9 mouse cellular contexts compared by ENCODE assay signal in the genomic region with DNA sequence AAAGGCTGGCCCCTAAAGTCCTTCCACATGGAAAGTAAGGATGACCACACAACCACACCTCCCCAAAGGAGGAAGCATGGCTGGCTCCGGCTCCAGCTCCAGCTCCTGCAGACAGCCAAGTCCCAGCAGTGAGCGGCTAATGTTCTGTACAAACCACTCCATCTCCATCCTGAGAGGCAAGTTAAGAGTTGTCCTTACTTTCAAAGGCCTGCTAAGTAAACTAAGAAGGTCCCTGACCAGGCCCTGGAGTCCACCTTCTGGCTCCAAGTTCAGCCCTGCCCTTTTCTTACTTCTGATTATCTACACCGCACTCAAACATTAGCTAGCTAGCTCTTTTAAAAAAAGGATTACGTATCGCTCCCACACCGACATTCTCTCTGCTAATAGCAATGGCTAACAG. TPM values are rescaled to one million over a fixed set of nuclear protein-coding genes. Genes with fewer than 3 reads are reported as not detected.
DNase-seq lines count a peak whose midpoint lies in the region; ATAC-seq and TF ChIP-seq lines count a peak whose summit lies in the region.
"Had no signal": no experiment of that assay in that cellular context is flagged by ENCODE, and none has a peak within 500 bp of the region (broad histone marks: within the 10 kb centered on the region; RNA-seq: fewer than 3 reads in every experiment).

No protein-coding gene starts in this region.

- DNase-seq in heart, postnatal 0 days (ENCODE audit: low spot score) = no peak
- DNase-seq in heart, postnatal 36 days = no peak
- no peak for DNase-seq in right cerebral cortex, postnatal 36 days (ENCODE audit: low spot score in 2 of 2)
- DNase-seq in natural killer cell, adult 2 months (ENCODE audit: low spot score in 2 of 2) = no peak
- no peak for DNase-seq in left cerebral cortex, postnatal 14 days (ENCODE audit: low spot score in 2 of 2)
- DNase-seq: left cerebral cortex, postnatal 4 days had no signal

- no peaks in the 10 kb centered on the region for H3K36me3 ChIP-seq in heart, postnatal 0 days (replicated peaks; ENCODE audit: control insufficient read depth, insufficient read depth, low read length)
- H3K36me3 ChIP-seq in embryonic facial prominence, embryonic 13.5 days = no peaks in the 10 kb centered on the region
- no peaks in the 10 kb centered on the region for H3K36me3 ChIP-seq in limb, embryonic 12.5 days
- no peaks in the 10 kb centered on the region for H3K36me3 ChIP-seq in midbrain, embryonic 15.5 days (replicated peaks)

- H3K9me3 ChIP-seq in heart, postnatal 0 days (replicated peaks; ENCODE audit: control insufficient read depth, low read length) = no peaks in the 10 kb centered on the region
- peaks cover 7% of the 10 kb centered on the region; the same call in 1 of the 2 replicates for H3K9me3 ChIP-seq in embryonic facial prominence, embryonic 13.5 days
- peaks cover 4% of the 10 kb centered on the region; the same call in 1 of the 2 replicates for H3K9me3 ChIP-seq in limb, embryonic 12.5 days
- H3K9me3 ChIP-seq in midbrain, embryonic 15.5 days = no peaks in the 10 kb centered on the region

- H3K27ac ChIP-seq in heart, postnatal 0 days (ENCODE audit: low read depth) = no peak overlapping the region
- no peak overlapping the region for H3K27ac ChIP-seq in embryonic facial prominence, embryonic 13.5 days
- H3K27ac ChIP-seq in limb, embryonic 12.5 days = peak overlapping the region; percentile 31; the same call in 1 of the 2 replicates
- H3K27ac ChIP-seq in midbrain, embryonic 15.5 days = no peak overlapping the region

- H3K27me3 ChIP-seq in heart, postnatal 0 days (ENCODE audit: control insufficient read depth, insufficient read depth, low read length) = no peaks in the 10 kb centered on the region
- H3K27me3 ChIP-seq in embryonic facial prominence, embryonic 13.5 days = no peaks in the 10 kb centered on the region
- no peaks in the 10 kb centered on the region for H3K27me3 ChIP-seq in limb, embryonic 12.5 days
- no peaks in the 10 kb centered on the region for H3K27me3 ChIP-seq in midbrain, embryonic 15.5 days (replicated peaks)

- peaks cover 19% of the 10 kb centered on the region for H3K4me1 ChIP-seq in heart, postnatal 0 days (ENCODE audit: control insufficient read depth, insufficient read depth)
- H3K4me1 ChIP-seq in embryonic facial prominence, embryonic 13.5 days = peaks cover 17% of the 10 kb centered on the region
- H3K4me1 ChIP-seq in limb, embryonic 12.5 days (replicated peaks) = peaks cover 23% of the 10 kb centered on the region
- peaks cover 20% of the 10 kb centered on the region for H3K4me1 ChIP-seq in midbrain, embryonic 15.5 days

- intact Hi-C loops in heart, postnatal 36 days (cut with DNase I) = loop anchor here (2.0 kb wide), 1 partner anchor 49 kb away; no protein-coding TSS in a partner anchor
- intact Hi-C loops in left cerebral cortex, postnatal 14 days (cut with DNase I) = loop anchor here (5.0 kb wide), 1 partner anchor 41 kb away; no protein-coding TSS in a partner anchor

- no peak overlapping the region for H3K9ac ChIP-seq in heart, postnatal 0 days (replicated peaks; ENCODE audit: low read depth, low read length)
- peak overlapping the region; percentile 92; the same call in 1 of the 2 replicates for H3K9ac ChIP-seq in embryonic facial prominence, embryonic 13.5 days
- H3K9ac ChIP-seq in limb, embryonic 12.5 days (replicated peaks) = 0 out of 2 replicates have a peak overlapping the region, but pooled peaks have one; percentile 3
- no peak overlapping the region for H3K9ac ChIP-seq in midbrain, embryonic 15.5 days

- peak overlapping the region; percentile 100; the same call in 1 of the 2 replicates for H3K4me2 ChIP-seq in heart, postnatal 0 days (ENCODE audit: low read depth, low read length)
- H3K4me2 ChIP-seq in embryonic facial prominence, embryonic 13.5 days = peak overlapping the region; percentile 91
- H3K4me2 ChIP-seq in limb, embryonic 12.5 days = peak overlapping the region; percentile 91
- H3K4me2 ChIP-seq in midbrain, embryonic 15.5 days = peak overlapping the region; percentile 76

- TF ChIP-seq CTCF in heart, postnatal 0 days (IDR thresholded peaks at IDR 0.05; ENCODE audit: low read depth) = no peak

- ATAC-seq in heart, postnatal 0 days (ENCODE audit: insufficient read depth, low read depth) = no peak
- ATAC-seq in embryonic facial prominence, embryonic 13.5 days (ENCODE audit: insufficient number of reproducible peaks, insufficient read depth, low FRiP score, low TSS enrichment, low read depth) = no peak
- no peak for ATAC-seq in limb, embryonic 12.5 days (ENCODE audit: insufficient number of reproducible peaks, insufficient read depth, low FRiP score, low TSS enrichment, low read depth)
- no peak for ATAC-seq in midbrain, embryonic 15.5 days (replicated peaks)

- TF ChIP-seq EP300 in heart, postnatal 0 days (IDR thresholded peaks at IDR 0.05; ENCODE audit: low read depth) = no peak

- 75% methylated on average over 6 of the region's 6 CpGs for WGBS in heart, postnatal 0 days
- 81% methylated on average over 6 of the region's 6 CpGs for WGBS in embryonic facial prominence, embryonic 13.5 days
- WGBS in limb, embryonic 12.5 days = 85% methylated on average over 6 of the region's 6 CpGs
- 80% methylated on average over 6 of the region's 6 CpGs for WGBS in midbrain, embryonic 15.5 days

- H3K4me3 ChIP-seq in heart, postnatal 0 days (ENCODE audit: low read depth, low read length) = no peak overlapping the region
- H3K4me3 ChIP-seq in embryonic facial prominence, embryonic 13.5 days = peak overlapping the region; percentile 90
- peak overlapping the region; percentile 86 for H3K4me3 ChIP-seq in limb, embryonic 12.5 days (replicated peaks)
- peak overlapping the region; percentile 72 for H3K4me3 ChIP-seq in midbrain, embryonic 15.5 days

RNA-seq across cellular contexts. Expression of gene Cmtm4, which starts 1.8 kb away (rescaled TPM):
- total RNA-seq in heart, postnatal 0 days (2014; rRNA removed; ENCODE audit: low replicate concordance) = 10.2 and 13.4 TPM in 2 replicates
- 1.2 TPM in 2 replicates for polyA plus RNA-seq in heart, postnatal 0 days (2015; fragmentation: Nextera tagmentation; extraction: Ambion mirVana)
- total RNA-seq in heart, postnatal 36 days (2021) = 10 to 100 TPM; 11.0 to 12.0 TPM
- 3.6 and 3.7 TPM in 2 replicates for polyA plus RNA-seq in embryonic facial prominence, embryonic 13.5 days (2015; fragmentation: Nextera tagmentation; extraction: Ambion mirVana)
- polyA plus RNA-seq in limb, embryonic 12.5 days (2016; fragmentation: Nextera tagmentation; extraction: Ambion mirVana) = 3.2 TPM in 2 replicates
- polyA plus RNA-seq in midbrain, embryonic 15.5 days (2015; fragmentation: Nextera tagmentation; extraction: Ambion mirVana) = 2.4 and 2.6 TPM in 2 replicates
- total RNA-seq in left cerebral cortex, postnatal 14 days (2021) = 10 to 100 TPM; 71.3 to 72.9 TPM

RNA-seq across cellular contexts. Expression of gene Dync1li2, which starts 49.1 kb away (rescaled TPM):
- total RNA-seq in heart, postnatal 0 days (2014; rRNA removed; ENCODE audit: low replicate concordance) = 11.0 and 20.2 TPM in 2 replicates
- 36.5 and 38.8 TPM in 2 replicates for polyA plus RNA-seq in heart, postnatal 0 days (2015; fragmentation: Nextera tagmentation; extraction: Ambion mirVana)
- total RNA-seq in heart, postnatal 36 days (2021) = 100 to 1,000 TPM; 104 to 112 TPM
- 73.0 and 74.8 TPM in 2 replicates for polyA plus RNA-seq in embryonic facial prominence, embryonic 13.5 days (2015; fragmentation: Nextera tagmentation; extraction: Ambion mirVana)
- 79.0 and 83.5 TPM in 2 replicates for polyA plus RNA-seq in limb, embryonic 12.5 days (2016; fragmentation: Nextera tagmentation; extraction: Ambion mirVana)
- 112 and 123 TPM in 2 replicates for polyA plus RNA-seq in midbrain, embryonic 15.5 days (2015; fragmentation: Nextera tagmentation; extraction: Ambion mirVana)
- total RNA-seq in left cerebral cortex, postnatal 14 days (2021) = 100 to 1,000 TPM; 254 to 257 TPM

RNA-seq across cellular contexts. Expression of gene Cmtm3, which starts 54.6 kb away (rescaled TPM):
- total RNA-seq in heart, postnatal 0 days (2014; rRNA removed; ENCODE audit: low replicate concordance) = 22.3 and 29.0 TPM in 2 replicates
- 64.6 and 65.2 TPM in 2 replicates for polyA plus RNA-seq in heart, postnatal 0 days (2015; fragmentation: Nextera tagmentation; extraction: Ambion mirVana)
- total RNA-seq in heart, postnatal 36 days (2021) = 10 to 100 TPM; 14.4 to 15.7 TPM
- polyA plus RNA-seq in embryonic facial prominence, embryonic 13.5 days (2015; fragmentation: Nextera tagmentation; extraction: Ambion mirVana) = 174 and 185 TPM in 2 replicates
- polyA plus RNA-seq in limb, embryonic 12.5 days (2016; fragmentation: Nextera tagmentation; extraction: Ambion mirVana) = 99.8 and 102 TPM in 2 replicates
- 33.2 and 37.2 TPM in 2 replicates for polyA plus RNA-seq in midbrain, embryonic 15.5 days (2015; fragmentation: Nextera tagmentation; extraction: Ambion mirVana)
- total RNA-seq in left cerebral cortex, postnatal 14 days (2021) = 10 to 100 TPM; 12.2 to 21.8 TPM

Comparison
In these comparisons a context has a peak if more than half of its experiments do, and no peak if none do; other contexts are left out.
1. H3K9ac ChIP-seq: peak in embryonic facial prominence, embryonic 13.5 days (single experiment) and limb, embryonic 12.5 days (single experiment); none in heart, postnatal 0 days (single experiment) and midbrain, embryonic 15.5 days (single experiment).
2. Peak in every context shown above with its lines, with median percentiles within 50 percentile points of each other: H3K4me2 ChIP-seq.